Mouse (Mus musculus): ENCODE data around the gene Ghsr.

The Ghsr gene

GRCm38 (mm10) chr3:27411286-27411685 is 40.1 kb downstream of the Ghsr start:
- DNase-seq (ENCODE audit: low spot score) = no peak

GRCm38 (mm10) chr3:27413566-27413965 is 42.4 kb downstream of the Ghsr start:
- no peak for DNase-seq (ENCODE audit: low spot score)

DNA sequence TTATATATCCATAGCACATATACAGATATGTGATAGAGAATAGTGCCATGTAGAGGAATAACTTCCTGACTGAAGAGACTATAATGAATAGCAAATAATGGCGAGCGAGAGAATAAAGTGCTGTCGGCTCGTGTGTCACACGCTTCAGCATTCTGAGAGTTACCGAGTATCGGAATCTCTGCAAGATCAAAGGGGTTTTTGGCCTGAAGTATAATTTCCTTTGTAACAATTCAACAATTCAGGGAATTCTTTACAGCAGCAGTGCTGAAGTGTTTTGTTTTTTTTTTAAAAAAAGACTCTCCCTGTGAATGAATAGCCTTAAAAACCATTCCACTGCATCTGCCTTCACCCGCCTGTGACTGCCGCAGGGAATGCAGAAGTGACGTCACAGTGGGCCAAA is 45.6 kb downstream of the Ghsr start:
- no peak for DNase-seq (ENCODE audit: low spot score)

- DNase-seq (ENCODE audit: low spot score) = no peak
These were observed 47.5 kb downstream of the Ghsr start for GRCm38 (mm10) chr3:27418602-27419001.

- no peak for DNase-seq (ENCODE audit: low spot score)
These were observed 50.8 kb downstream of the Ghsr start for GRCm38 (mm10) chr3:27421980-27422379.

GRCm38 (mm10) chr3:27422521-27422920 is 51.4 kb downstream of the Ghsr start:
- DNase-seq (ENCODE audit: low spot score) = no peak

DNA sequence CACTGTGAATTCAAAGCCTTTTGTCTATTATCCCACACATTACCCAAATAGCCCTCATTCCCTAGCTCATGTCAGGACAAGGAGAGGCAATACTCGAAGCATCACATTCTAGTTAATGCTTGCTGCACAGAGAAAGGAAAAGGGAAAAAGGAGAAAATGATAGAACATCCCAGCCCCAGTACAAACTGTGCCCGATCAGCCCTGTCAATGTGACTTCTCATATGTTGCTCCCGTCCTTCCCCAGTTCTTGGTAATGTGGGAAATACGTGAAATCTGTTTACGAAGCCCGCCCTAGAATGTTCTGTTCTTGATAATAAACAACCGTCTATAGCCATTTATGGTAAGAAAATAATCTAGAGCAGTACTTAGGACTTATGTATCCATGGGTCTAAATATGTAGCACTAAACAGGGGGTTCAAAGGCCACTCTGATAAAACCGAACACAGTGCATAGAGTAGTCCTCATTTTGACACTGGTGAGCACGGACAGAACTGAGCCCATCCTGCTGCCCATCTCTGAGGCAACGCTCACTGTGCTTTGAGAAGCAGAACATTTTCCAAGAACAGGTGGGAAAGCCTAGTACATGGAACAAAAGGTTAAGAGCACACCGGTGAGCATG is 53.0 kb downstream of the Ghsr start:
- DNase-seq (ENCODE audit: low spot score) = no peak

GRCm38 (mm10) chr3:27427406-27427805 is 56.3 kb downstream of the Ghsr start:
- DNase-seq (ENCODE audit: low spot score) = no peak

All from testis, postnatal 14 days (tissue).